Mouse (Mus musculus): ENCODE measurements around the gene Ier5.

DNA sequence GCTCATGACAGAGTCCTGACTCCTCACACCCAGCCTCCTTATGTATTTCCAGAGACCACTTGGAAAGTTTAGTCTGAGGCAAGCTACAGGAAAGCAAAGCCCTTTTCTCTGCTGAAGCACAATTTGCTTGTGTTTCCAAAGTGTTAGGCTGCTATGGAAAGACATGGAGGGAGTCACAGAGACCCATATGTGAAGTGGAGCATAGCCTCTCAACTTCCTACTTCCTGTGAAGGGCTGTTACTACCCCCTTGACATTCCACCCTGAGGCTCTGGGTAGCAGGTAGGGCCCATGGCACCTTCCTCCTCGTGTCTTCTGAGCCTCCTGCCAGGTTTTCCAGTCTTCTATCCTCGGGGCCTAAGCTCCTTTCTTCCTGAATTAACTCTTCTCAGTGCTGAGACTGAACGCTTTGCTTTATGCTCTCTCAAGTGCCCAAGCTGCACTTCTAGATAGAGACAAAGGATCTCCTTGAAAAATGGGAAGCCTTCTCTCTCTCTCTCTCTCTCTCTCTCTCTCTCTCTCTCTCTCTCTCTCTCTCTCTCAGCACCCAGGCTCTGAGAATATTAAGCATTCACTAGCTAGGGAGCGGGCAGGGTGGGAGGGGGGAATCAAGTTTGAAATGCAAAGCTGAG, 47.2 kb downstream of the Ier5 start:
- no peak for TF ChIP-seq CTCF (IDR thresholded peaks at IDR 0.05; ENCODE audit: control insufficient read depth, insufficient read depth, insufficient replicate concordance, low read depth, low read length)
- no peak for TF ChIP-seq POLR2A (IDR thresholded peaks at IDR 0.05; ENCODE audit: control insufficient read depth, low read depth, low read length)

Measured in testis, adult 2 months (tissue).